In the genomic region with DNA sequence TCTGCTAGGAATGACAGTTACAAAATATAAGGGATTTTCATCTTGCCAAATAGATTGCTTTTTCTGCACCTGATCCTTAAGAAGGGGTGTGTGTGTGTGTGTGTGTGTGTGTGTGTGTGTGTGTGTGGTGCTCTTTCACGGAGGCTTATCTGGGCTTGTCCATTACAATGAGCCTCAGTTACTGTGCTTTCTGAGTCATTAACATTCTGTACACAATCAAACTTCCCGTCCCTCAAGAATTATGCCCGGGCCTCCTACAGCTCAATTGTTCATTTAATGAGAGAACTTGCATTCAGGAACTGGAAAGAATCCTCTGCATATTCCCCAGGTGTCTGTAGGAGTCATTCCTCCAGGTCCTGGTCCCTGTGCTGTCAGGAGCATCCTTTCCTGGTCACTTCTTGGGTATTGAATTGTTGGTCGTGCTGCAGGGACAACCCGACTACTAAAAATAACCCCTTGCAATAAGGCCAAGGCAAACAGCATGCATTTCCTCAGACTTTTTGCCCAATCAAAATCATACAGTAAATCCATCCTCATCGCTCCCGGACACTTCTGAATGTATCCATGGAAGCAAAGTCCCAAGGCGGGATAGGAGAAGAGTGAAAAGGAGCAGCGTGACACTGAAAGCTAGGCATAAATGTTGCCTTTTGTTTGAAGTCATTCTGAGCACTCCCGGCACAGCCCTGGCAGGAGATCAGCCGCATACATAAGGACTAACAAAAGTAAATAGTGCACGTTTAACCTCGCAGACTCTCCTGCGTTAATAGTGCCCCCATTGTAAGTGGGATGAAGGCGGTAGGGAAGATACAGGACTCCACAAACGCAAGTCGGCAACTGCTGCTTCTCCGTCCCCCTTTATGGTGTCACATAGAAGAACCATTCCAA, we compare ENCODE assay signal across 8 mouse cellular contexts. TPM values are rescaled to one million over a fixed set of nuclear protein-coding genes. Genes with fewer than 3 reads are reported as not detected.
DNase-seq lines count a peak whose midpoint lies in the region; ATAC-seq and TF ChIP-seq lines count a peak whose summit lies in the region.

No protein-coding gene starts in this region.

- 0 out of 2 replicates have a peak overlapping the region, but pooled peaks have one; percentile 4 for H3K9ac ChIP-seq in hindbrain, embryonic 15.5 days
- H3K9ac ChIP-seq in neural tube, embryonic 15.5 days (replicated peaks) = 0 out of 2 replicates have a peak overlapping the region, but pooled peaks have one; percentile 3

- no peaks in the 10 kb centered on the region for H3K4me1 ChIP-seq in hindbrain, embryonic 15.5 days (replicated peaks)
- no peaks in the 10 kb centered on the region for H3K4me1 ChIP-seq in neural tube, embryonic 15.5 days

- no peaks in the 10 kb centered on the region for H3K27me3 ChIP-seq in hindbrain, embryonic 15.5 days
- no peaks in the 10 kb centered on the region for H3K27me3 ChIP-seq in neural tube, embryonic 15.5 days (replicated peaks)

- H3K4me3 ChIP-seq in layer of hippocampus, adult 2 months = peak overlapping the region; percentile 52
- peak overlapping the region; percentile 33 for H3K4me3 ChIP-seq in hindbrain, embryonic 15.5 days
- peak overlapping the region; percentile 35 for H3K4me3 ChIP-seq in neural tube, embryonic 15.5 days (replicated peaks)

- H3K4me2 ChIP-seq in hindbrain, embryonic 15.5 days = peak overlapping the region; percentile 56
- H3K4me2 ChIP-seq in neural tube, embryonic 15.5 days = peak overlapping the region; percentile 55

- H3K9me3 ChIP-seq in hindbrain, embryonic 15.5 days = no peaks in the 10 kb centered on the region
- no peaks in the 10 kb centered on the region for H3K9me3 ChIP-seq in neural tube, embryonic 15.5 days (replicated peaks)

- DNase-seq in layer of hippocampus, adult 2 months (ENCODE audit: low spot score in 2 of 2) = no peak
- DNase-seq in layer of hippocampus, adult 18-20 months (ENCODE audit: low spot score in 2 of 2) = no peak
- peak; percentile 16 for DNase-seq in embryo, embryonic 10 days (ENCODE audit: low spot score)
- no peak for DNase-seq in left cerebral cortex, adult 9 months (ENCODE audit: low spot score in 2 of 2)
- DNase-seq in layer of hippocampus, adult 9-10 months (ENCODE audit: low spot score) = no peak

- no peak for TF ChIP-seq CTCF in layer of hippocampus, adult 2 months (conservative IDR thresholded peaks at IDR 0.05)

- WGBS in hindbrain, embryonic 15.5 days = 19% methylated on average over 18 of the region's 18 CpGs
- WGBS in neural tube, embryonic 15.5 days = 18% methylated on average over 18 of the region's 18 CpGs

- H3K36me3 ChIP-seq in hindbrain, embryonic 15.5 days = no peaks in the 10 kb centered on the region
- H3K36me3 ChIP-seq in neural tube, embryonic 15.5 days = no peaks in the 10 kb centered on the region

- ATAC-seq in hindbrain, embryonic 15.5 days (ENCODE audit: low FRiP score, low read depth) = peak; percentile 49
- peak; percentile 77 for ATAC-seq in neural tube, embryonic 15.5 days (ENCODE audit: low FRiP score)
- ATAC-seq in activated CD4-positive, CD25-positive, alpha-beta regulatory T cell, adult 4 months = no peak

- H3K27ac ChIP-seq in layer of hippocampus, adult 2 months = peak overlapping the region; percentile 82
- peak overlapping the region; percentile 72 for H3K27ac ChIP-seq in hindbrain, embryonic 15.5 days (replicated peaks)
- peak overlapping the region; percentile 52; the same call in 1 of the 2 replicates for H3K27ac ChIP-seq in neural tube, embryonic 15.5 days (replicated peaks)

RNA-seq across cellular contexts. Expression of a gene that starts 1.1 kb away (rescaled TPM):
- total RNA-seq in layer of hippocampus, adult 2 months (2021) = 1 to 10 TPM; 9.3 TPM
- 1 to 10 TPM; 8.2 to 9.4 TPM for total RNA-seq in layer of hippocampus, adult 18-20 months (2021)
- polyA plus RNA-seq in hindbrain, embryonic 15.5 days (2015; fragmentation: Nextera tagmentation; extraction: Ambion mirVana) = 7.6 and 8.6 TPM in 2 replicates
- 8.3 and 10.4 TPM in 2 replicates for polyA plus RNA-seq in neural tube, embryonic 15.5 days (2015; fragmentation: Nextera tagmentation; extraction: Ambion mirVana)
- polyA plus RNA-seq in activated CD4-positive, CD25-positive, alpha-beta regulatory T cell, adult 4 months (2017; shearing (Covaris generic)) = not detected
